Mouse (Mus musculus) lung, postnatal 0 days (tissue): ENCODE data around the gene Bahcc1. TPM values are rescaled to one million over a fixed set of nuclear protein-coding genes. Genes with fewer than 3 reads are reported as not detected.
A peak's percentile ranks its signal among the peaks of the same experiment; 100 is the strongest.

Experiments
- ATAC-seq: fragments of 200-750 bp; cut with Nextera tagmentation; 2 replicates; pipeline ENCODE4 v1.8.0; 2017; ENCODE audit warnings: moderate library complexity
- DNase-seq: peaks from one replicate; pipeline ENCODE4 v3.0.0-alpha.2; 2016; ENCODE audit warnings: low spot score
- H3K27ac ChIP-seq: fragments of 300-500 bp; sonication (generic); 2 replicates; pipeline ENCODE4 v1.5.1; 2014; ENCODE audit warnings: antibody characterized with exemption, mild to moderate bottlenecking, low read length, mixed read lengths
- H3K27me3 ChIP-seq: fragments of 300-500 bp; sonication (generic); replicated peaks from 2 replicates; pipeline ENCODE4 v1.6.1; 2014; ENCODE audit warnings: low read length, mixed read lengths; ENCODE audit not compliant: insufficient read depth
- H3K36me3 ChIP-seq: fragments of 300-500 bp; sonication (generic); 2 replicates; pipeline ENCODE4 v1.6.1; 2014; ENCODE audit warnings: low read length, mixed read lengths; ENCODE audit not compliant: insufficient read depth
- H3K4me1 ChIP-seq: fragments of 300-500 bp; sonication (generic); 2 replicates; pipeline ENCODE4 v1.6.1; 2014; ENCODE audit warnings: antibody characterized with exemption, low read depth, low read length, mixed read lengths; ENCODE audit not compliant: insufficient read depth
- H3K4me2 ChIP-seq: fragments of 300-500 bp; sonication (generic); replicated peaks from 2 replicates; pipeline ENCODE4 v1.6.1; 2014; ENCODE audit warnings: low read depth, mild to moderate bottlenecking, low read length, moderate library complexity, mixed read lengths
- H3K4me3 ChIP-seq: fragments of 300-500 bp; sonication (generic); 2 replicates; pipeline ENCODE4 v1.5.1; 2014; ENCODE audit warnings: low read depth, low read length
- H3K9ac ChIP-seq: fragments of 300-500 bp; sonication (generic); replicated peaks from 2 replicates; pipeline ENCODE4 v1.6.1; 2014; ENCODE audit warnings: low read depth, mild to moderate bottlenecking
- H3K9me3 ChIP-seq: fragments of 300-500 bp; sonication (generic); 2 replicates; pipeline ENCODE4 v1.6.1; 2016; ENCODE audit warnings: low read length, mixed read lengths
- CTCF ChIP-seq: IDR thresholded peaks from 2 replicates; pipeline ENCODE4 v1.5.1; 2016; ENCODE audit warnings: antibody characterized with exemption, mild to moderate bottlenecking
- EP300 ChIP-seq: IDR thresholded peaks from 2 replicates; pipeline ENCODE4 v1.6.1; 2016; ENCODE audit warnings: antibody characterized with exemption, mild to moderate bottlenecking, control low read depth
- WGBS: fragments of 180-500 bp; shearing (Covaris S2); extraction: QIAGEN DNeasy Blood & Tissue Kit; methylation state at CpG from one replicate; pipeline ENCODE4 v1.1.7; 2014; 5-methylcytosine and 5-hydroxymethylcytosine counted together
- polyA plus RNA-seq: library from polyadenylated mRNA; unstranded; fragments of >200 nt; fragmentation: Nextera tagmentation; extraction: Ambion mirVana; gene quantifications from 2 replicates; pipeline ENCODE4 v1.2.1, GENCODE M21; 2015

Bahcc1 gene
- polyA plus RNA-seq, 1 experiment from 2014 or later, result 6.6 TPM

DNA sequence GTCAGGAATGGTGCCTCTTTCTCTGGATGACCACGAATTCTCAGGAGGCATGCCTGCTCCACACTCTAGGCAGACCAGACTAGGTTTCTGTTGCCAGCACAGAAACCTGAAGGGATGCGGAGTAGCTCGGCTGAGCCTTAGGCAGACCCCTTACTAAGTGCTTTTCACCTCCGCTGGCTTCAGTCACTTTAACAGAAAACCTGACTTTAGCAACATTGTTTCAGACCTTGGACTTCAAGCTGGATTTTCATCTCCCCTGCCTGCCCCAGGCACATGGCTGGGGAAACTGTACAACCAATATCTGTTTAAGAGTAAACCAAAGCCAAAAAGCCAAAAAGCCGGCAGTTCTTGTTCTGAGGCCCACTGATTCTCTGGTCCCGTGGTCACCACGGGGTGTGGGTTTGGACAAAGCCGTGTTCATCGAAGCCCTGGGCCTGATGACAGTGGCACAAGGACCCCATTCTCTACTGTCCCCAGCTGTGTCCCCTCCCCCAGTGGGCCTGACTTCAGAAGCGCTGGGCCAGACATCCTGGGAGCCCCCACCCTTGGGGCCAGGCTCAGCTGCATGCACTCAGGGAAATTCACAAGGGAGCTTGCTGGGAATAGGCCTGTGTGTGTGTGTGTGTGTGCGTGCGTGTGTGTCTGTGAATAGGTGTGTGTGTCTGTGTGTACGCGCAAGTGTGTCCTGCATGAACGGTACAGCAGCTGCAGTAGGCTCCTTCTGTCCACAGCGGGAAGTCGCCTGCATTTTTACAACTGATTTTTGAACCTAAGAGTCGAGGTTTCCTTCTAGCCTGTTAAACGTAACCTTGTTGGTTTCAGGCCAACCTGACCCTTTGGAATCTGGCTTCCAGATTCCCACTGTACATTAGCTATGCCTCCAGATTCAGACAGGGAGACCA is 8.9 kb upstream of the Bahcc1 start:
- Histone ChIP-seq H3K4me3 (no peak overlapping the region), H3K4me1 (peaks cover 47% of the 10 kb centered on the region), H3K36me3 (no peaks in the 10 kb centered on the region), H3K9ac (no peak overlapping the region), H3K9me3 (no peaks in the 10 kb centered on the region), H3K27me3 (no peaks in the 10 kb centered on the region), H3K27ac (no peak overlapping the region), H3K4me2 (no peak overlapping the region)
- ATAC-seq (no peak), DNase-seq (no peak)
- 59% methylated on average over 19 of the region's 19 CpGs for WGBS
- TF ChIP-seq CTCF (no peak), EP300 (no peak)

DNA sequence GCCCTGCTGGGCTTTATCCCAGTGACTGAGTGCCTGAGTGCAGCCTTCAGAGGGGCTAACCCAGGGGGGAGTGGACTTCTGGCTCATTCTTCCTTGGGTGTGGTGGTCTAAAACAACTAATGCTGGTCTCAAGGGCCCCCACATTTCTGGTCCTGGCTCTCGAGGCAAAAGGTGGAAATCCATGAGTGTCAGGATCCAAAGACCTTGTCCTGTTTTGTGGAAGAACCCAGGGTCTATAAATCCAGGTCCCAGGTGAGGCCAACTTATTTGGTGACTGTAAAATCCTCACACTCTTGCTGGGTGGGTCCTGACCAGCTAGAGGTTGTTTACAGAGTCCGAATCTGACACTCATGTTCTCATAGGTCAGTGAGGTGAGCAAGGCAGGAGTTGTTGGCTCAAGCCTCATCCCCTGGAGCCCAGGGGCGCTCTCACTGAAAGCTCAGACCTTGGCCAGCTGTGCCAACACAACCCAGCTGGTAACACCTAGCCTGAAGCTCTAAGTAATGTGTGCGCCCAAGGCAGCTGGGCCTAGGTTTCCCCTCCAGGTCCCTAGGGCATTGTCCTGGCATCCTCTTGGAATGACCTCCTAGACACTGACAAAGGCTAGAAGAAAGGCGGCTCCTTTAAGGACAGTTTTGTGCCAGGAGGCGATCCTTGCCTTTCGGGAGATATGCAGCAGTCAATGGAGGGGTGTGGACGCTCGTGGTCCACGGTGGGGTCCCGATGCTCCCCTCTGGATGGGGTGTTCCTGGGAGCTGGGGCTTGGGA is 8.1 kb upstream of the Bahcc1 start:
- TF ChIP-seq EP300, result no peak
- no peak for TF ChIP-seq CTCF
- H3K9me3 ChIP-seq, result no peaks in the 10 kb centered on the region
- DNase-seq, result no peak

DNA sequence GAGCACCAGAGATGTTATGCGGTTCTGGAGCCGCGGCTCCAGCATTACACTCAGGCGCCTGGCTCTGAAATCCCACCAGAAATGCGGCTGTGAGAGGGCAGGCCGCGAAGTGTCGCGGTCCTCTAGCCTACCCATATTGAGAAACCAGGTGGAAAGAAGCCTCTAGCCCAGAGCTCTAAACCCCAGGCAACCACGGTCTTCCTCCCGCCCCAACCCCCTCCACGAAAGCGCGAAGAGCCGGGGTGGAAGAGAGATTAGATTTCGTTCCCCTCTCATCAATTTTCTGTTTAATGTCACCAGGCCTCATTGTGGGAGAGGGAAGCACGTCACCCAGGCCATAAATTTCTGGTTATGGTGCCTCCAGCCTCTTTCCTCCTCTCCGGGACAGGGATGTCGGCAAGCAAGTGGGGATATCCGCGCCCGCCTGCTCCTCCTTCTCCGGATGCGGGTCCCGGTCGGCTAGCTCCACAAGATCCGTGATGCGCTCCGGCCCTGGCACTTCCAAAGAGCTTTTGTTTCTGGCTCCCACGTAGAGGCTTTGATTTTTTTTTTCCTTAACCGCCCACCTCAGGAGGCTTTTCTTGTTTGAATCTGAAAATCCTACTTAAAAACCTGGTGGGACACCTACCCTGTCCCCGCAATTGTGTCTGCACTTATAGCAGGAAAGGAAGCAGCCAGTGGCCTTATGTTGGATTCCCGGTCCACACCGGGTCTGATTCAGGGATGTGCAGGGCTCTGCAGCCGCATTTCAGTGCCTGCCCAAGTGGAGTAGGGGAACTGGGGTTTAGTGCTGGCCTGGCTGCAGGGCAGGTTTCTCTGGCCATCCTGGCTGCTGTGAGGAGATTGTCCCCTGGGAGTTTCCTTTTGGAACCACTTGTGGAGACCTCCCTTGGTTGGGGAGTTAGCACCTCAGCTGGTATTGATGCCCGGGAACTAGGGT is 7.2 kb upstream of the Bahcc1 start:
- TF ChIP-seq EP300 (no peak), CTCF (no peak)
- Histone ChIP-seq H3K36me3 (no peaks in the 10 kb centered on the region), H3K4me3 (no peak overlapping the region; the same call in 1 of the 2 replicates), H3K4me1 (peaks cover 46% of the 10 kb centered on the region), H3K4me2 (peak overlapping the region; percentile 55), H3K27ac (peak overlapping the region; percentile 64), H3K9ac (0 out of 2 replicates have a peak overlapping the region, but pooled peaks have one; percentile 0), H3K9me3 (no peaks in the 10 kb centered on the region), H3K27me3 (no peaks in the 10 kb centered on the region)
- no peak for DNase-seq
- WGBS, result 27% methylated on average over 36 of the region's 36 CpGs
- no peak for ATAC-seq

More for the DNA sequence above, 8.1 kb upstream of the Bahcc1 start:
- H3K4me3 ChIP-seq, result no peak overlapping the region
- WGBS, result 34% methylated on average over 11 of the region's 11 CpGs
- H3K27ac ChIP-seq, result peak overlapping the region; percentile 64
- no peaks in the 10 kb centered on the region for H3K36me3 ChIP-seq
- H3K27me3 ChIP-seq, result no peaks in the 10 kb centered on the region
- peak overlapping the region; percentile 55 for H3K4me2 ChIP-seq
- peaks cover 53% of the 10 kb centered on the region for H3K4me1 ChIP-seq
- no peak for ATAC-seq
- H3K9ac ChIP-seq, result 0 out of 2 replicates have a peak overlapping the region, but pooled peaks have one; percentile 0

DNA sequence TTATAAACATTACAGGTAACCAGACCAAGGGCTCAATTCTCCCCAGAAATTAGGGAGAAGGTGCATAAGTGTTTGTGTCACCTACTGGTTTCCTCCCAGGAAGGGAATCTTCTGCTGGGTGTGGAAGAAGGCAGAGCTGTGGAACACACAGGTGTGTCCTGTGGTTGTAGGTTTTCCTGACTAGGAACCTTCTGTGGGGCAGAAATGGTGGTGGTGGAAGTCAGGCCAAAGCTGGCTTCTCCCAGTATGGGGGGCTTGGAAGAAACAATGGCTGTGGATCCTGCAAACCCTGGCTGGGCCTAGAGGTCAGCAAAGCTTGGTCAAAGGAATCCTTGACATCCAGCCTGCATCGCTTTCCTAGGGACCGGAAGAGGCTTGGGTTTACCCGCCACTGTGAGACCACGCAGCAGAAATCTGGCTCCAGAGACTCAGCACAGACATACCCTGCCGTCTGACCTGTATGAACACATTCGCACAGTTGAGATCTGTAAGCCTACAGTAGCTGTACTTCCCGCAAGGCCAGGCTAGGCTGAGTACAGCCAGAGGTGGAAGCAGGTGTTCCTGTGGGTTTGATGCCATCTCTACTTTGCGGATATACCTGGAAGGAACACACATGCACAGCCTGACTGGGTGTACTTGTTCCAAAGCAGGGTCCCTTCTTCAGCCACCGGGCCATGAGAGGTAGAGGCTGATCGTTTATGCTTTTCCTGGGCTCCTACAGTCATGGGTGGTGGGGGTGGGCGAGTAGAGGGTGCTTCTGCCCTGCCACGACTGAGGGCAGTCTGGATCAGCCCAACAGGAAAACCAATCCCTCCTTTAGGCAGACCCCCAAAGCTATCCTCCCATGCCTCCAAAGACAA is 6.1 kb upstream of the Bahcc1 start:
- ATAC-seq, result no peak

DNA sequence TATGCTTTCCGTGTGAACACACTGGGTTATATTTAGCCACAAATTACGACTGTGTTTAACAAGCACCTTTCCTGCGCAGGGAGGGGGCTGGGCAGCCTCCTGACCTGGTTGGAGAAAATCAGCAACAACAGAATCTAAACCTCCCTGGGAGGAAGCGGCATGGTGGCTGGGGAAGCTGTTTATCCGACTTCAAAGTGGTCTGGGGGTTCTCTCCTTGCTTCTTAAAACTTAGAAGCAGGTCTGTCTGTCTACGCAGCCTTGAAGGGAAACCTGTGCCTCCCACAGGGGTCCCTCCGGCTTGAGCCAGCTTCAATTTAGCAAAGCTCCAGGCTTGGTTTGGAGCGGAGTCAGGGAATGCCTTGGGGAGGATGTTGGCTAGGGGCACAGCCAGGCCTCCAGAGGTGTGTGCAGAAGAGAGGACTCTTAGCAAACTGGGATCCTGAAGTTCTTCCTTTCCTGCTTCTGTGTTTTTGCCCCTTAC is 5.1 kb upstream of the Bahcc1 start:
- no peaks in the 10 kb centered on the region for H3K27me3 ChIP-seq
- H3K9ac ChIP-seq, result 0 out of 2 replicates have a peak overlapping the region, but pooled peaks have one; percentile 8
- peak; percentile 46 for DNase-seq

More for the DNA sequence above, 6.1 kb upstream of the Bahcc1 start:
- no peak for DNase-seq
- no peak overlapping the region for H3K4me3 ChIP-seq
- no peaks in the 10 kb centered on the region for H3K27me3 ChIP-seq
- no peaks in the 10 kb centered on the region for H3K9me3 ChIP-seq
- no peak for TF ChIP-seq CTCF
- TF ChIP-seq EP300, result no peak
- H3K9ac ChIP-seq, result no peak overlapping the region
- no peaks in the 10 kb centered on the region for H3K36me3 ChIP-seq
- peak overlapping the region; percentile 74; the same call in 1 of the 2 replicates for H3K27ac ChIP-seq
- peaks cover 42% of the 10 kb centered on the region for H3K4me1 ChIP-seq
- 63% methylated on average over 12 of the region's 12 CpGs for WGBS
- H3K4me2 ChIP-seq, result no peak overlapping the region

More for the DNA sequence above, 5.1 kb upstream of the Bahcc1 start:
- no peaks in the 10 kb centered on the region for H3K36me3 ChIP-seq
- H3K27ac ChIP-seq, result peak overlapping the region; percentile 74
- H3K4me1 ChIP-seq, result peaks cover 42% of the 10 kb centered on the region
- ATAC-seq, result no peak
- WGBS, result 27% methylated on average over 8 of the region's 8 CpGs
- TF ChIP-seq EP300 (no peak), CTCF (no peak)
- H3K4me3 ChIP-seq, result no peak overlapping the region
- no peaks in the 10 kb centered on the region for H3K9me3 ChIP-seq
- H3K4me2 ChIP-seq, result 0 out of 2 replicates have a peak overlapping the region, but pooled peaks have one; percentile 11
